8 mouse cellular contexts compared by ENCODE assay signal in the genomic region with DNA sequence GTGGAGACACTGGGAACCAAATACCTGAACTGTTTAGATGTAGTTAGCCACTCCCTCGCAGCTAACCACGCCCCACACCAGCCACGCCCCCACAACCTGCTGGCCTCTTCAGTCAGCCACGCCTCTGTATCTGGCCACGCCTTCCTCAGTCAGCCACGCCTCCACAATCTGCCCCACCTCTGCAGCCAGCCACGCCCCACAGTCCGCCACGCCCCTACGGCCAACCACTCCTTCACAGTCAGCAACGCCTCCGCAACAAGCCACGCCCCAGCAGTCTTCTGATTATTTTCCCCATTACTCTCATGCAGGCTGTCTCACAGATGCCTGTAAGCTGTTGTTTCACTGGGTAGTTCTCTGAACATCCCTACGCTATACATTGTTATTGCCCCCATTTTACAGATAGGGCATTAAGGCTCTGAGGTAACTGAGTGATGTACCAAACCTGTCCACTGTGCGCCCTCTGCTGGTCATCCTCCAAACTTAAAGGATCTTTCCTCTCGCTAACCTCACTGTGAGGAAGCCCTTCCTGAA. TPM values are rescaled to one million over a fixed set of nuclear protein-coding genes. Genes with fewer than 3 reads are reported as not detected.
A peak's percentile ranks its signal among the peaks of the same experiment; 100 is the strongest.
DNase-seq lines count a peak whose midpoint lies in the region; ATAC-seq and TF ChIP-seq lines count a peak whose summit lies in the region.

No protein-coding gene starts in this region.

- peak; percentile 42; the same call in 1 of the 2 replicates for TF ChIP-seq CTCF in G1E (IDR thresholded peaks at IDR 0.05; ENCODE audit: low read depth, low read length)
- peak; percentile 62 for TF ChIP-seq CTCF in cortical plate, adult 2 months (IDR thresholded peaks at IDR 0.05; ENCODE audit: extremely low read depth, insufficient read depth, low read length)
- TF ChIP-seq CTCF in testis, adult 2 months (IDR thresholded peaks at IDR 0.05; ENCODE audit: control insufficient read depth, insufficient read depth, insufficient replicate concordance, low read depth, low read length), result 0 out of 2 replicates have a peak, but pooled peaks have one; percentile 18

- no peak for TF ChIP-seq POLR2A in cortical plate, adult 2 months (IDR thresholded peaks at IDR 0.05; ENCODE audit: extremely low read depth, insufficient read depth, low read length)
- TF ChIP-seq POLR2A in testis, adult 2 months (IDR thresholded peaks at IDR 0.05; ENCODE audit: control insufficient read depth, low read depth, low read length), result peak; percentile 27; the same call in 1 of the 2 replicates

- no peaks in the 10 kb centered on the region for H3K9me3 ChIP-seq in hindbrain, embryonic 14.5 days (ENCODE audit: control insufficient read depth, low read length)
- H3K9me3 ChIP-seq in hindbrain, embryonic 12.5 days (replicated peaks), result no peaks in the 10 kb centered on the region
- H3K9me3 ChIP-seq in G1E (replicated peaks), result 0 out of 2 replicates have a peak, but pooled peaks cover 2% of the 10 kb centered on the region
- H3K9me3 ChIP-seq in heart, embryonic 15.5 days (replicated peaks), result no peaks in the 10 kb centered on the region

- H3K36me3 ChIP-seq in hindbrain, embryonic 14.5 days (replicated peaks; ENCODE audit: control insufficient read depth, insufficient read depth), result no peaks in the 10 kb centered on the region
- H3K36me3 ChIP-seq in hindbrain, embryonic 12.5 days, result no peaks in the 10 kb centered on the region
- no peaks in the 10 kb centered on the region for H3K36me3 ChIP-seq in G1E (replicated peaks)
- H3K36me3 ChIP-seq in heart, embryonic 15.5 days, result no peaks in the 10 kb centered on the region
- no peaks in the 10 kb centered on the region for H3K36me3 ChIP-seq in testis, adult 2 months (ENCODE audit: control insufficient read depth, insufficient read depth, low read length)

- no peak overlapping the region for H3K27ac ChIP-seq in hindbrain, embryonic 14.5 days
- no peak overlapping the region for H3K27ac ChIP-seq in hindbrain, embryonic 12.5 days
- H3K27ac ChIP-seq in cortical plate, adult 2 months (ENCODE audit: insufficient read depth, low read length), result no peak overlapping the region
- no peak overlapping the region for H3K27ac ChIP-seq in heart, embryonic 15.5 days
- H3K27ac ChIP-seq in testis, adult 2 months (ENCODE audit: control insufficient read depth, insufficient read depth, low read depth, low read length), result no peak overlapping the region; the same call in 1 of the 2 replicates

- no peaks in the 10 kb centered on the region for H3K27me3 ChIP-seq in hindbrain, embryonic 14.5 days (ENCODE audit: control insufficient read depth, insufficient read depth, low read length)
- H3K27me3 ChIP-seq in hindbrain, embryonic 12.5 days, result 0 out of 2 replicates have a peak, but pooled peaks cover 4% of the 10 kb centered on the region
- peaks cover 22% of the 10 kb centered on the region for H3K27me3 ChIP-seq in G1E (ENCODE audit: insufficient read depth, low read length)
- peaks cover 27% of the 10 kb centered on the region for H3K27me3 ChIP-seq in heart, embryonic 15.5 days
- H3K27me3 ChIP-seq in testis, adult 2 months (ENCODE audit: control insufficient read depth, insufficient read depth, low read length), result no peaks in the 10 kb centered on the region

- H3K9ac ChIP-seq in hindbrain, embryonic 14.5 days, result no peak overlapping the region
- no peak overlapping the region for H3K9ac ChIP-seq in hindbrain, embryonic 12.5 days
- H3K9ac ChIP-seq in heart, embryonic 15.5 days, result no peak overlapping the region

- DNase-seq in hindbrain, embryonic 14.5 days (ENCODE audit: low spot score), result peak; percentile 58
- DNase-seq in G1E (ENCODE audit: low spot score), result peak; percentile 56
- DNase-seq in layer of hippocampus, postnatal 14 days (ENCODE audit: low spot score in 2 of 2), result peak; percentile 29 to 38

- no peaks in the 10 kb centered on the region for H3K4me1 ChIP-seq in hindbrain, embryonic 14.5 days (replicated peaks; ENCODE audit: control insufficient read depth, insufficient read depth, low read length)
- H3K4me1 ChIP-seq in hindbrain, embryonic 12.5 days, result no peaks in the 10 kb centered on the region
- H3K4me1 ChIP-seq in G1E (ENCODE audit: insufficient read depth, low read depth, low read length), result peaks cover 6% of the 10 kb centered on the region
- H3K4me1 ChIP-seq in cortical plate, adult 2 months (ENCODE audit: control insufficient read depth, insufficient read depth, low read length), result peaks cover 1% of the 10 kb centered on the region; the same call in 1 of the 2 replicates
- H3K4me1 ChIP-seq in heart, embryonic 15.5 days (replicated peaks), result no peaks in the 10 kb centered on the region
- peaks cover 5% of the 10 kb centered on the region for H3K4me1 ChIP-seq in testis, adult 2 months (ENCODE audit: control insufficient read depth, insufficient read depth, low read length)

- WGBS in hindbrain, embryonic 14.5 days, result 22% methylated on average over 16 of the region's 16 CpGs
- WGBS in hindbrain, embryonic 12.5 days, result 16% methylated on average over 16 of the region's 16 CpGs
- 19% methylated on average over 16 of the region's 16 CpGs for WGBS in heart, embryonic 15.5 days

- no peak for ATAC-seq in hindbrain, embryonic 14.5 days (ENCODE audit: low FRiP score)
- no peak for ATAC-seq in hindbrain, embryonic 12.5 days (ENCODE audit: low FRiP score)
- peak; percentile 28; the same call in 1 of the 2 replicates for ATAC-seq in G1E (ENCODE audit: extremely low read depth, insufficient number of reproducible peaks, low FRiP score, poor library complexity, severe bottlenecking)
- ATAC-seq in heart, embryonic 15.5 days (replicated peaks; ENCODE audit: insufficient number of reproducible peaks, insufficient read depth, low FRiP score, low read depth), result peak; percentile 50; the same call in 1 of the 2 replicates
- peak; percentile 95 for ATAC-seq in megakaryocyte-erythroid progenitor cell, adult 5-6 weeks (replicated peaks; ENCODE audit: low FRiP score, low TSS enrichment, poor library complexity, severe bottlenecking)

- no peak overlapping the region for H3K4me2 ChIP-seq in hindbrain, embryonic 14.5 days (replicated peaks)
- H3K4me2 ChIP-seq in hindbrain, embryonic 12.5 days (replicated peaks), result no peak overlapping the region
- no peak overlapping the region for H3K4me2 ChIP-seq in heart, embryonic 15.5 days

- no peak overlapping the region for H3K4me3 ChIP-seq in hindbrain, embryonic 14.5 days (replicated peaks; ENCODE audit: low read length)
- H3K4me3 ChIP-seq in hindbrain, embryonic 12.5 days, result no peak overlapping the region
- H3K4me3 ChIP-seq in G1E (ENCODE audit: low read depth, low read length), result no peak overlapping the region; the same call in 1 of the 2 replicates
- H3K4me3 ChIP-seq in cortical plate, adult 2 months (ENCODE audit: insufficient read depth, low read length), result no peak overlapping the region
- H3K4me3 ChIP-seq in heart, embryonic 15.5 days, result no peak overlapping the region
- peak overlapping the region; percentile 74 for H3K4me3 ChIP-seq in testis, adult 2 months (ENCODE audit: control insufficient read depth, low read depth, low read length)

RNA-seq across cellular contexts. Expression of gene Dgcr6, which starts 16.2 kb away (rescaled TPM):
- polyA plus RNA-seq in hindbrain, embryonic 14.5 days (2014; fragmentation: Nextera tagmentation; extraction: Ambion mirVana), result 128 and 156 TPM in 2 replicates
- polyA plus RNA-seq in hindbrain, embryonic 12.5 days (2016; fragmentation: Nextera tagmentation; extraction: Ambion mirVana), result 132 and 139 TPM in 2 replicates
- total RNA-seq in G1E (2014; fragmentation: Nextera tagmentation) (18.4 and 22.4 TPM in 2 replicates), G1E (2017) (14.1 and 19.6 TPM in 2 replicates)
- 20.4 and 23.8 TPM in 2 replicates for polyA plus RNA-seq in G1E (2012)
- 113 and 120 TPM in 2 replicates for polyA plus RNA-seq in cortical plate, adult 2 months (2012; rRNA removed)
- 55.8 and 60.4 TPM in 2 replicates for polyA plus RNA-seq in heart, embryonic 15.5 days (2015; fragmentation: Nextera tagmentation; extraction: Ambion mirVana)
- total RNA-seq in layer of hippocampus, postnatal 14 days (2021), result 10 to 100 TPM; 85.1 to 86.3 TPM
- 61.2 and 64.6 TPM in 2 replicates for total RNA-seq in megakaryocyte-erythroid progenitor cell, adult 5-6 weeks (2014; fragmentation: Nextera tagmentation)
- total RNA-seq in megakaryocyte-erythroid progenitor cell, adult 5-6 weeks (2017), result 22.7 and 26.0 TPM in 2 replicates
- 315 and 372 TPM in 2 replicates for polyA plus RNA-seq in testis, adult 2 months (2012; rRNA removed)

RNA-seq across cellular contexts. Expression of gene Prodh, which starts 53.5 kb away (rescaled TPM):
- polyA plus RNA-seq in hindbrain, embryonic 14.5 days (2014; fragmentation: Nextera tagmentation; extraction: Ambion mirVana), result 2.8 and 3.1 TPM in 2 replicates
- 5.9 and 7.0 TPM in 2 replicates for polyA plus RNA-seq in hindbrain, embryonic 12.5 days (2016; fragmentation: Nextera tagmentation; extraction: Ambion mirVana)
- total RNA-seq in G1E (2014; fragmentation: Nextera tagmentation), result 2.0 and 8.1 TPM in 2 replicates
- 12.5 and 14.5 TPM in 2 replicates for total RNA-seq in G1E (2017)
- polyA plus RNA-seq in G1E (2012), result 14.9 and 17.1 TPM in 2 replicates
- 72.7 and 86.0 TPM in 2 replicates for polyA plus RNA-seq in cortical plate, adult 2 months (2012; rRNA removed)
- polyA plus RNA-seq in heart, embryonic 15.5 days (2015; fragmentation: Nextera tagmentation; extraction: Ambion mirVana), result 5.8 and 7.4 TPM in 2 replicates
- 10 to 100 TPM; 31.0 to 43.6 TPM for total RNA-seq in layer of hippocampus, postnatal 14 days (2021)
- 9.8 and 14.0 TPM in 2 replicates for total RNA-seq in megakaryocyte-erythroid progenitor cell, adult 5-6 weeks (2014; fragmentation: Nextera tagmentation)
- total RNA-seq in megakaryocyte-erythroid progenitor cell, adult 5-6 weeks (2017), result 14.2 and 23.5 TPM in 2 replicates
- 4.4 and 5.1 TPM in 2 replicates for polyA plus RNA-seq in testis, adult 2 months (2012; rRNA removed)

RNA-seq across cellular contexts. Expression of gene Vpreb2, which starts 56.3 kb away (rescaled TPM):
- not detected in 2 replicates for polyA plus RNA-seq in hindbrain, embryonic 14.5 days (2014; fragmentation: Nextera tagmentation; extraction: Ambion mirVana)
- not detected in 2 replicates for polyA plus RNA-seq in hindbrain, embryonic 12.5 days (2016; fragmentation: Nextera tagmentation; extraction: Ambion mirVana)
- total RNA-seq in G1E (2014; fragmentation: Nextera tagmentation), result not detected in 2 replicates
- not detected in 2 replicates for total RNA-seq in G1E (2017)
- polyA plus RNA-seq in G1E (2012), result not detected in 2 replicates
- not detected in 2 replicates for polyA plus RNA-seq in cortical plate, adult 2 months (2012; rRNA removed)
- polyA plus RNA-seq in heart, embryonic 15.5 days (2015; fragmentation: Nextera tagmentation; extraction: Ambion mirVana), result not detected in 2 replicates
- total RNA-seq in layer of hippocampus, postnatal 14 days (2021), result under 1 TPM in 1 of 2 experiments, not detected in 1; 0.99 TPM
- 4.0 TPM in 1 of 2 replicates, not detected in the other for total RNA-seq in megakaryocyte-erythroid progenitor cell, adult 5-6 weeks (2014; fragmentation: Nextera tagmentation)
- 3.3 TPM in 1 of 2 replicates, not detected in the other for total RNA-seq in megakaryocyte-erythroid progenitor cell, adult 5-6 weeks (2017)
- not detected in 2 replicates for polyA plus RNA-seq in testis, adult 2 months (2012; rRNA removed)

Comparison
In these comparisons a context has a peak if more than half of its experiments do, and no peak if none do; other contexts are left out.
1. ATAC-seq: peak in G1E (single experiment), heart, embryonic 15.5 days (single experiment) and megakaryocyte-erythroid progenitor cell, adult 5-6 weeks (single experiment); none in hindbrain, embryonic 14.5 days (single experiment) and hindbrain, embryonic 12.5 days (single experiment).
2. Peak in every context shown above with its lines, with median percentiles within 50 percentile points of each other: DNase-seq and CTCF ChIP-seq.